Mouse (Mus musculus) erythroblast, embryonic 14.5 days (primary cell): ENCODE measurements around the gene Smyd2. TPM values are rescaled to one million over a fixed set of nuclear protein-coding genes. Genes with fewer than 3 reads are reported as not detected.

Source experiments
- H3K27me3 ChIP-seq: 2 replicates; pipeline ENCODE4 v1.6.1; 2012; ENCODE audit warnings: inconsistent platforms; ENCODE audit not compliant: control insufficient read depth
- H3K36me3 ChIP-seq: 2 replicates; pipeline ENCODE4 v1.6.1; 2012; ENCODE audit warnings: mild to moderate bottlenecking, inconsistent platforms; ENCODE audit not compliant: control insufficient read depth
- H3K4me1 ChIP-seq: 2 replicates; pipeline ENCODE4 v1.6.1; 2012; ENCODE audit warnings: inconsistent platforms; ENCODE audit not compliant: control insufficient read depth
- H3K4me3 ChIP-seq: replicated peaks from 2 replicates; pipeline ENCODE3; 2012; ENCODE audit warnings: moderate library complexity, mild to moderate bottlenecking, inconsistent platforms
- H3K9me3 ChIP-seq: 2 replicates; pipeline ENCODE4 v1.6.1; 2012; ENCODE audit warnings: low read length, inconsistent platforms, mixed read lengths; ENCODE audit not compliant: control insufficient read depth
- GATA1 ChIP-seq: IDR thresholded peaks from 2 replicates; pipeline ENCODE4 v1.6.1; 2012; ENCODE audit warnings: low read length, inconsistent platforms, mixed read lengths
- TAL1 ChIP-seq: IDR thresholded peaks from 3 replicates; pipeline ENCODE4 v1.6.1; 2012; ENCODE audit warnings: low read length, inconsistent platforms, mixed read lengths
- polyA plus RNA-seq: library from polyadenylated mRNA; stranded (reverse); fragments of >175 nt; gene quantifications from 2 replicates; pipeline ENCODE4 v1.2.3, GENCODE M21; 2012

Smyd2 gene
- polyA plus RNA-seq, 1 experiment, result 0.27 TPM

DNA sequence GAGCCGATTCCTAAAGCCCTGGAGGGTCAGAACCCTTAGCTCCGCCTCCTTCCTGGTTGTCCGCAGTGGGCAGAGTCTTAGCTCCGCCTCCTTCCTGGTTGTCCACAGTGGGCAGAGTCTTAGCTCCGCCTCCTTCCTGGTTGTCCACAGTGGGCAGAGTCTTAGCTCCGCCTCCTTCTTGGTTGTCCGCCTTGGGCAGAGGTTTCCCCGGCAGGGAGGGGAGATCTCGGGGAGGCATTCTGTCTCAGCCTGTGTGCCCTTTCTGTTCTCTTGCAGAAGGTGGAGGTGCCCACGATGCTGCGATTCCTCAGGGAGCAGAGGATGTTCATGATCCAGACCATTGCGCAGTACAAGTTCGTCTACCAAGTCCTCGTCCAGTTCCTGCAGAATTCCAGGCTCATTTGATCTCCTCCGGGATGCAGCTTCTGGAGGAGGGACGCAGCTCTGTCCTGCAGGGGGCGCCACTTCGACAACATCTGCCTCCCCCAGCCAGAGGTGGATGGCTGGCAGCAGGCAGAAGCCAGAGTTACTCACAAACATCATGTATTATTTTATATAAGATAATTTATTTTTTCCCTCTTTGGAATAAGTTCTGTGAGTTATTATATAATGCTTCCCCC, 52.4 kb downstream of the Smyd2 start:
- Histone ChIP-seq H3K27me3 (no peaks in the 10 kb centered on the region), H3K4me3 (no peak overlapping the region), H3K36me3 (no peaks in the 10 kb centered on the region), H3K4me1 (peaks cover 57% of the 10 kb centered on the region), H3K9me3 (no peaks in the 10 kb centered on the region)
- TF ChIP-seq GATA1 (no peak), TAL1 (no peak)

DNA sequence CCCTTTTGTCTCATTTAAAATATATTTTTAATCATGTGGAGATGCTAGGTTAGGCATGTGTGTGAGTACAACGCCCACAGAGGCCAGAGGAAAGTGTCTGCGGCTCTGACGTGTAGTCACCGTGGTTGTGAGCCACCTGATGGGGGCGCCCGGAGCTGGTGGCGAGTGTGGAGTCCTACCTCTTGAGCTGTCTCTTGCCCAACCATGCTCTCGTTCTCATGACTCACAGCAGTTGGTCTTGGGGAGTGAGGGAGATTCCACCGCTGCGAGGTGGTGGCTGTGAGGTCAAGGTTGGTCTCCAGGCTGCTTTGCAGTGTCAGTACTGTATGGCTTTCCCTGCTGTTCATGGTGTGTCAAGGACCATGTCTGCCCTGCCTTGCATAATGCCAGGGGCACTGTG, 54.1 kb downstream of the Smyd2 start:
- Histone ChIP-seq H3K36me3 (no peaks in the 10 kb centered on the region), H3K4me3 (no peak overlapping the region), H3K4me1 (peaks cover 54% of the 10 kb centered on the region), H3K9me3 (no peaks in the 10 kb centered on the region), H3K27me3 (no peaks in the 10 kb centered on the region)
- no peak for TF ChIP-seq TAL1
- TF ChIP-seq GATA1, result no peak

DNA sequence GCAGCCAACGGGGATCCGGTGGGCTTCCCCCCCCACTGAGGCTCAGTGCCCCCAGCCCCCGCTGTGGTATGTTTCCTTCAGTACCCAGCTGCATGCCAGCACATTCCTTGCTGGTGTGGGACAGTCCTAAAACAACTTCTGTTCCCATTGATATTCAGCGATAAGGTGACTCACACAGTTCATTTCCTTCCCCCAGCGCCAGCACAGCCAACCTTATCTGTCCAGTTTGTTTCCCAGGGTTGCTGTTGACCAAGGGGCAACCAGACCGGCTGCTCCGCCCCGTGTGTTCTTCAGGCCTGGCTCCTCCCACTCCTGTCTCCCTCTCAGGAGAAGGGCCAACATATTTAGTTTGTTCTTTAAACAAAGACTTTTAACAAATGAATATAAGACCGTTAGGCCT, 54.7 kb downstream of the Smyd2 start:
- H3K4me1 ChIP-seq, result peaks cover 54% of the 10 kb centered on the region
- peak overlapping the region; percentile 42 for H3K4me3 ChIP-seq
- TF ChIP-seq TAL1, result no peak
- TF ChIP-seq GATA1, result no peak
- no peaks in the 10 kb centered on the region for H3K36me3 ChIP-seq
- H3K9me3 ChIP-seq, result no peaks in the 10 kb centered on the region
- H3K27me3 ChIP-seq, result no peaks in the 10 kb centered on the region

DNA sequence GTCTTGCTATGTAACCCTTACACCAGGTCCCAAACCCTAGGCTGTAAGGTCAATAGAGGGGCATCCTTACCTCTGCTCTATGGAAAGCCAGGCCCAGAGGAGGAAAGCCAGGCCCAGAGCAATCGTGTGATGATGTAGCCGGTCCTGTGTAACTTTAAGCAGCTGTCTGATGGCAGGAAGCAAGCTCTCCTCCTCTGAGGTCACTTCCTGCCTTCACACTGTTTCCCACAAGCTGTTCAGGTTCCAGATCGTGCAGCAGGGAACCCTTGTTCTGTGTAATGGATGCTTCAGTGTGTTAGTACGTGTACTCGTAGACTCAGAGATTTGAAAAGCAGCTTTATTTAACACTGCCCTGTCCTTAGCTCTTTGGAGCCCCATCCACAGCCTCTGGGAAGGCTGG, 55.1 kb downstream of the Smyd2 start:
- no peak for TF ChIP-seq TAL1
- no peak for TF ChIP-seq GATA1
- Histone ChIP-seq H3K4me3 (peak overlapping the region; percentile 42), H3K36me3 (no peaks in the 10 kb centered on the region), H3K4me1 (peaks cover 54% of the 10 kb centered on the region), H3K27me3 (no peaks in the 10 kb centered on the region), H3K9me3 (no peaks in the 10 kb centered on the region)

DNA sequence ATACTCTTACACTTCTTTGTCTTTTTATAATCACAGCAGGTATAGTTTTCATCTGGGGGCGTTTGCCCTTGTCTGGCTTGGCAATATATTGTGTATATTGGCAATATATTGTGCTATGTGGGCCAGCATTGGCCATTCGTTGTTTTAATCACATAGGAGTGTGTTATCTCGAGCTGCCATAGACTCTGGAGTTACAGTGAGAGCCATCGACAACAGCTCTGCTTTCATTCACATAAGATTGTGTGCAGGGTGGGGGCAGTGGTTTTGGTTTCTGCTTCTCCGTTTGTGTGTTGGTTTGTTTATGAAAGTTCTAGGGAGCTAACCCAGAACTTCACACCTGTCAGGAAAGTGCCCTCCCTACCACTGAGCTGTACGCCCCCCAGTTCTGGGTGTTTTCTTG, 55.5 kb downstream of the Smyd2 start:
- peaks cover 54% of the 10 kb centered on the region for H3K4me1 ChIP-seq
- TF ChIP-seq GATA1 (no peak), TAL1 (no peak)
- no peaks in the 10 kb centered on the region for H3K36me3 ChIP-seq
- H3K27me3 ChIP-seq, result no peaks in the 10 kb centered on the region
- H3K4me3 ChIP-seq, result peak overlapping the region; percentile 42
- no peaks in the 10 kb centered on the region for H3K9me3 ChIP-seq

DNA sequence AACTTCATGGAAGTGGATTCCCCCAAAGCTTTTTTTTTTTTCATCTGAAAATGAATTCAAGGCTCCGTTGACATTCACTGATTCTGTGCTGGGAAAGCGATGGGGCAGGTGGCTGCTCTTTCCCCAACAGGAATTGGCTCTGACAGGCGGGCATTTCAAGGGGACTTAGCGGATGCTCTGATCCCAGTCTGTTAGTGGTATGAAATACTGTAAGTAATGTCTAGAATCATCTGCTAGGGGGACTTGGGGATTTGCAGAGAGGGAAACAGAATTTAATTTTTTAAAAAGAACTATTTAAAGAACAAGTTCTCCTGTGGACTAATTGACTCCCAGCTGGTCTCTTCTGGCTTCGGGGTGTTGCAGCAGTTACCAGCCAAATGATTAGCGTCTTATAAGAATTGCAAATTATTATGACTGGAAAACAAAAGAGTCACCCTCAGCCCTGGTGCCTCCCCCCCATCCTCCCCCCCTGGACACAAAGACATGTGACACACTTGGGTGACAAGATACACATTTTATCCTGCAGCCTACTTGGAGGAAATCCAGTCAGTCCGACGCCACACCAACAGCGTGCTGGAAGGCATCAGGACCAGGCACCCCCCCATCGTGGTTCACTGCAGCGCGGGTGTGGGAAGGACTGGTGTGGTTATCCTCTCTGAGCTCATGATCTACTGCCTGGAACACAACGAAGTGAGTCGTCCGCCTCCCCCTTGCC, 57.2 kb downstream of the Smyd2 start:
- no peaks in the 10 kb centered on the region for H3K36me3 ChIP-seq
- TF ChIP-seq TAL1 (no peak), GATA1 (no peak)
- H3K4me3 ChIP-seq, result no peak overlapping the region
- H3K27me3 ChIP-seq, result no peaks in the 10 kb centered on the region
- no peaks in the 10 kb centered on the region for H3K9me3 ChIP-seq
- H3K4me1 ChIP-seq, result peaks cover 50% of the 10 kb centered on the region

DNA sequence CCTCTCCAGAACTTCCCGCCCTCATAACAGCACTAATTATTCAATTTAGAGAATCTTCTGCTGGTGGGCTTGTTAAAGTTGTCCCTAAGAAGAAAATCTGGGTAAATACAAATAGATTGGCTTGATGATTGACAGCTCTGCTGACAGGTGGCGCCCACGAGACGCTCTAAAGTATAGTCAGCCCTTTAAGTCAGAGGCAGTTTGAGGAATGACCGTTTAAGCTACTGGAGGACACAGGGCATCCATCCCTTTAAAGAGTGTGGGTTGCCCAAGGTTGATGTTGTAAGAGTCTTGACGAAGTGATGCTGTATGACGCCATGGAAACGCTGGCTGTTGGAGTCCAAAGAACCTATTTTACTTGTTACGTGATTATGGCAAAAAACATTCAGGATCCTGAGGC, 57.9 kb downstream of the Smyd2 start:
- TF ChIP-seq TAL1 (no peak), GATA1 (no peak)
- Histone ChIP-seq H3K4me1 (peaks cover 45% of the 10 kb centered on the region), H3K36me3 (no peaks in the 10 kb centered on the region), H3K4me3 (no peak overlapping the region), H3K9me3 (no peaks in the 10 kb centered on the region), H3K27me3 (no peaks in the 10 kb centered on the region)

DNA sequence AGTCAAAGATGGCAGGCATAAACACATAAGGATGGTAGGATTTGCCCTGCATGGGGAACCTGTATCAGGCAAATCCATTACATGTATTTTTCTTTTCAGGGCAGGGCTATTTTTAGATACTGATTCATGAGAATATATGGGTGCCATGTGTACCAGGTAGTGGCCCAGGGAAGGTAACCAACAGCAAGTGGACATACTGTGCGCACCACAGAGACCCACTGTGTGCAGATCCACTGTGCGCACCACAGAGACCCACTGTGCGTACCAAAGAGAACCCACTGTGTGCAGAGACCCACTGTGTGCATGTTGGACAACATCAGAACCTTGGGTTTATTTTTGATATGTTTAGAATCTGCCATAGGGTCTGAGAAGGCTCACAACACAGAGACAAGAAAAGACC, 58.4 kb downstream of the Smyd2 start:
- TF ChIP-seq TAL1 (no peak), GATA1 (no peak)
- Histone ChIP-seq H3K27me3 (no peaks in the 10 kb centered on the region), H3K36me3 (no peaks in the 10 kb centered on the region), H3K4me1 (peaks cover 43% of the 10 kb centered on the region), H3K4me3 (no peak overlapping the region), H3K9me3 (no peaks in the 10 kb centered on the region)

DNA sequence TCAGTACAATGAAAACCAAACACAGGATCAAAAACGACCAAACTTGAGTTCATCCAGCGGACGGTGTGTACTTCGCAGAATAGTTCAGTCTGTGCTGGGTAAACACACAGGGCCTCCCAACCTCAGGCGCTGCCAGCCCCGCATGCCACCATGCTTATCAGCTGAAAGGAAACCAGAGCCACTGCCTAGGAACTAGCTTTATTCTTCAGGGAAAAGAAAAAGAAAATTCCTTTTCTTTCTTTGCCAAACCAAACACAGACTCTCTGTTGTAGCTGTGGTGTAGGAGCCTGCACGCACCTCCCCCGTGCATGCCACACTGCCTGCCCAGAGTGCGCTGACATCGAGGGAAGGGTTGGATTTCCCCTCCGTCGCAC, 61.2 kb downstream of the Smyd2 start:
- H3K4me1 ChIP-seq, result peaks cover 25% of the 10 kb centered on the region
- no peaks in the 10 kb centered on the region for H3K36me3 ChIP-seq
- H3K9me3 ChIP-seq, result no peaks in the 10 kb centered on the region
- no peak overlapping the region for H3K4me3 ChIP-seq
- TF ChIP-seq GATA1, result no peak
- TF ChIP-seq TAL1, result no peak
- H3K27me3 ChIP-seq, result no peaks in the 10 kb centered on the region
